Mouse (Mus musculus): ENCODE results near the gene Ciz1. TPM values are rescaled to one million over a fixed set of nuclear protein-coding genes. Genes with fewer than 3 reads are reported as not detected.

Gene Ciz1
- polyA plus RNA-seq (2015; fragmentation: Nextera tagmentation; extraction: Ambion mirVana), result 36.7 and 38.4 TPM in 2 replicates

GRCm38 (mm10) chr2:32352151-32353006, at the start of gene Ciz1:
TSS of gene Ciz1 (plus strand) at chr2:32352327.
- no peak within 1 kb of the TSS for H3K27ac ChIP-seq (ENCODE audit: low read length)
- ATAC-seq (replicated peaks; ENCODE audit: extremely low read depth, insufficient read depth, low FRiP score), result peak; percentile 24
- H3K9me3 ChIP-seq (replicated peaks; ENCODE audit: control insufficient read depth, low read length), result no peaks in the 10 kb centered on the region
- peak within 1 kb of the TSS; percentile 65 for H3K4me3 ChIP-seq (ENCODE audit: low read length)
- peak within 1 kb of the TSS; percentile 98 for H3K4me2 ChIP-seq (ENCODE audit: low read depth, low read length)
- peak within 1 kb of the TSS; percentile 79 for H3K9ac ChIP-seq (ENCODE audit: low read length)
- H3K36me3 ChIP-seq (ENCODE audit: control insufficient read depth, insufficient read depth), result no peaks in the 10 kb centered on the region
- peaks cover 18% of the 10 kb centered on the region for H3K4me1 ChIP-seq (ENCODE audit: control insufficient read depth, insufficient read depth, low read length)
- H3K27me3 ChIP-seq (ENCODE audit: control insufficient read depth, insufficient read depth, low read length), result peaks cover 8% of the 10 kb centered on the region
- WGBS, result 2% methylated on average over 45 of the region's 52 CpGs

GRCm38 (mm10) chr2:32302952-32303351, 49.2 kb upstream of the Ciz1 start:
- ATAC-seq (replicated peaks; ENCODE audit: extremely low read depth, insufficient read depth, low FRiP score), result no peak
- Histone ChIP-seq H3K4me2 (ENCODE audit: low read depth, low read length) (no peak overlapping the region), H3K9ac (ENCODE audit: low read length) (no peak overlapping the region), H3K4me1 (ENCODE audit: control insufficient read depth, insufficient read depth, low read length) (no peaks in the 10 kb centered on the region), H3K27me3 (ENCODE audit: control insufficient read depth, insufficient read depth, low read length) (no peaks in the 10 kb centered on the region), H3K27ac (ENCODE audit: low read length) (no peak overlapping the region), H3K4me3 (ENCODE audit: low read length) (no peak overlapping the region), H3K9me3 (replicated peaks; ENCODE audit: control insufficient read depth, low read length) (no peaks in the 10 kb centered on the region), H3K36me3 (ENCODE audit: control insufficient read depth, insufficient read depth) (peaks cover 69% of the 10 kb centered on the region)
- 85% methylated on average over 10 of the region's 10 CpGs for WGBS

GRCm38 (mm10) chr2:32304145-32304832, 47.8 kb upstream of the Ciz1 start:
- H3K9ac ChIP-seq (ENCODE audit: low read length), result no peak overlapping the region
- ATAC-seq (replicated peaks; ENCODE audit: extremely low read depth, insufficient read depth, low FRiP score), result peak; percentile 28; the same call in 1 of the 2 replicates
- H3K27me3 ChIP-seq (ENCODE audit: control insufficient read depth, insufficient read depth, low read length), result no peaks in the 10 kb centered on the region
- no peaks in the 10 kb centered on the region for H3K4me1 ChIP-seq (ENCODE audit: control insufficient read depth, insufficient read depth, low read length)
- H3K4me2 ChIP-seq (ENCODE audit: low read depth, low read length), result no peak overlapping the region
- no peak overlapping the region for H3K27ac ChIP-seq (ENCODE audit: low read length)
- H3K9me3 ChIP-seq (replicated peaks; ENCODE audit: control insufficient read depth, low read length), result no peaks in the 10 kb centered on the region
- H3K36me3 ChIP-seq (ENCODE audit: control insufficient read depth, insufficient read depth), result peaks cover 57% of the 10 kb centered on the region
- 60% methylated on average over 8 of the region's 8 CpGs for WGBS
- no peak overlapping the region for H3K4me3 ChIP-seq (ENCODE audit: low read length)

GRCm38 (mm10) chr2:32305668-32306067, 46.5 kb upstream of the Ciz1 start:
- 86% methylated on average over 5 of the region's 5 CpGs for WGBS
- H3K27ac ChIP-seq (ENCODE audit: low read length), result no peak overlapping the region
- H3K9ac ChIP-seq (ENCODE audit: low read length), result no peak overlapping the region
- ATAC-seq (replicated peaks; ENCODE audit: extremely low read depth, insufficient read depth, low FRiP score), result no peak
- peaks cover 48% of the 10 kb centered on the region for H3K36me3 ChIP-seq (ENCODE audit: control insufficient read depth, insufficient read depth)
- H3K4me3 ChIP-seq (ENCODE audit: low read length), result no peak overlapping the region
- no peak overlapping the region for H3K4me2 ChIP-seq (ENCODE audit: low read depth, low read length)
- no peaks in the 10 kb centered on the region for H3K9me3 ChIP-seq (replicated peaks; ENCODE audit: control insufficient read depth, low read length)
- H3K4me1 ChIP-seq (ENCODE audit: control insufficient read depth, insufficient read depth, low read length), result no peaks in the 10 kb centered on the region
- no peaks in the 10 kb centered on the region for H3K27me3 ChIP-seq (ENCODE audit: control insufficient read depth, insufficient read depth, low read length)

- Histone ChIP-seq H3K36me3 (ENCODE audit: control insufficient read depth, insufficient read depth) (peaks cover 46% of the 10 kb centered on the region), H3K4me1 (ENCODE audit: control insufficient read depth, insufficient read depth, low read length) (no peaks in the 10 kb centered on the region; the same call in 1 of the 2 replicates), H3K9ac (ENCODE audit: low read length) (no peak overlapping the region), H3K27me3 (ENCODE audit: control insufficient read depth, insufficient read depth, low read length) (0 out of 2 replicates have a peak, but pooled peaks cover 4% of the 10 kb centered on the region), H3K9me3 (replicated peaks; ENCODE audit: control insufficient read depth, low read length) (no peaks in the 10 kb centered on the region), H3K4me3 (ENCODE audit: low read length) (no peak overlapping the region), H3K4me2 (ENCODE audit: low read depth, low read length) (no peak overlapping the region), H3K27ac (ENCODE audit: low read length) (no peak overlapping the region)
- ATAC-seq (replicated peaks; ENCODE audit: extremely low read depth, insufficient read depth, low FRiP score), result no peak
- 81% methylated on average over 9 of the region's 9 CpGs for WGBS
These were observed 46.0 kb upstream of the Ciz1 start for GRCm38 (mm10) chr2:32306176-32306575.

GRCm38 (mm10) chr2:32307247-32307798, 44.8 kb upstream of the Ciz1 start:
- Histone ChIP-seq H3K27ac (ENCODE audit: low read length) (no peak overlapping the region), H3K4me1 (ENCODE audit: control insufficient read depth, insufficient read depth, low read length) (peaks cover 9% of the 10 kb centered on the region), H3K36me3 (ENCODE audit: control insufficient read depth, insufficient read depth) (peaks cover 42% of the 10 kb centered on the region), H3K9ac (ENCODE audit: low read length) (no peak overlapping the region), H3K27me3 (ENCODE audit: control insufficient read depth, insufficient read depth, low read length) (peaks cover 8% of the 10 kb centered on the region; the same call in 1 of the 2 replicates), H3K4me3 (ENCODE audit: low read length) (no peak overlapping the region), H3K4me2 (ENCODE audit: low read depth, low read length) (no peak overlapping the region), H3K9me3 (replicated peaks; ENCODE audit: control insufficient read depth, low read length) (no peaks in the 10 kb centered on the region)
- ATAC-seq (replicated peaks; ENCODE audit: extremely low read depth, insufficient read depth, low FRiP score), result no peak
- 81% methylated on average over 6 of the region's 6 CpGs for WGBS

- peaks cover 34% of the 10 kb centered on the region for H3K36me3 ChIP-seq (ENCODE audit: control insufficient read depth, insufficient read depth)
- 53% methylated on average over 8 of the region's 8 CpGs for WGBS
- peaks cover 11% of the 10 kb centered on the region; the same call in 1 of the 2 replicates for H3K27me3 ChIP-seq (ENCODE audit: control insufficient read depth, insufficient read depth, low read length)
- no peak overlapping the region for H3K4me3 ChIP-seq (ENCODE audit: low read length)
- H3K27ac ChIP-seq (ENCODE audit: low read length), result no peak overlapping the region
- H3K4me2 ChIP-seq (ENCODE audit: low read depth, low read length), result no peak overlapping the region
- ATAC-seq (replicated peaks; ENCODE audit: extremely low read depth, insufficient read depth, low FRiP score), result no peak
- H3K9me3 ChIP-seq (replicated peaks; ENCODE audit: control insufficient read depth, low read length), result no peaks in the 10 kb centered on the region
- H3K9ac ChIP-seq (ENCODE audit: low read length), result no peak overlapping the region
- H3K4me1 ChIP-seq (ENCODE audit: control insufficient read depth, insufficient read depth, low read length), result peaks cover 9% of the 10 kb centered on the region
These were observed 44.0 kb upstream of the Ciz1 start for GRCm38 (mm10) chr2:32307941-32308760.

- H3K4me2 ChIP-seq (ENCODE audit: low read depth, low read length), result no peak overlapping the region
- 88% methylated on average over 16 of the region's 16 CpGs for WGBS
- no peak overlapping the region for H3K27ac ChIP-seq (ENCODE audit: low read length)
- no peak for ATAC-seq (replicated peaks; ENCODE audit: extremely low read depth, insufficient read depth, low FRiP score)
- peaks cover 26% of the 10 kb centered on the region for H3K36me3 ChIP-seq (ENCODE audit: control insufficient read depth, insufficient read depth)
- H3K9ac ChIP-seq (ENCODE audit: low read length), result no peak overlapping the region
- no peaks in the 10 kb centered on the region for H3K9me3 ChIP-seq (replicated peaks; ENCODE audit: control insufficient read depth, low read length)
- peaks cover 12% of the 10 kb centered on the region; the same call in 1 of the 2 replicates for H3K27me3 ChIP-seq (ENCODE audit: control insufficient read depth, insufficient read depth, low read length)
- H3K4me3 ChIP-seq (ENCODE audit: low read length), result no peak overlapping the region
- H3K4me1 ChIP-seq (ENCODE audit: control insufficient read depth, insufficient read depth, low read length), result peaks cover 9% of the 10 kb centered on the region
These were observed 43.1 kb upstream of the Ciz1 start for GRCm38 (mm10) chr2:32308870-32309568.

Data from heart, embryonic 16.5 days (tissue).